Mouse (Mus musculus): ENCODE results near the gene Gm10638.

Gene Gm10638

GRCm38 (mm10) chr8:86735446-86736111, 9.9 kb upstream of the Gm10638 start:
- DNase-seq (ENCODE audit: low read depth, low spot score), result no peak

GRCm38 (mm10) chr8:86740899-86741298, 4.6 kb upstream of the Gm10638 start:
- DNase-seq (ENCODE audit: low read depth, low spot score), result no peak

- DNase-seq (ENCODE audit: low read depth, low spot score), result no peak
Observed at GRCm38 (mm10) chr8:86741627-86742026, 3.9 kb upstream of the Gm10638 start.

GRCm38 (mm10) chr8:86742605-86743345, 2.7 kb upstream of the Gm10638 start:
- DNase-seq (ENCODE audit: low read depth, low spot score), result no peak

GRCm38 (mm10) chr8:86744313-86745220, 932 bp upstream of the Gm10638 start:
- no peak for DNase-seq (ENCODE audit: low read depth, low spot score)

GRCm38 (mm10) chr8:86745935-86746441, 489 bp downstream of the Gm10638 start:
- DNase-seq (ENCODE audit: low read depth, low spot score), result peak; percentile 86

- DNase-seq (ENCODE audit: low read depth, low spot score), result no peak
Observed at GRCm38 (mm10) chr8:86746511-86746910, 1.0 kb downstream of the Gm10638 start.

GRCm38 (mm10) chr8:86749842-86750241, 4.3 kb downstream of the Gm10638 start:
- no peak for DNase-seq (ENCODE audit: low read depth, low spot score)

GRCm38 (mm10) chr8:86756948-86757733, 11.6 kb downstream of the Gm10638 start:
- DNase-seq (ENCODE audit: low read depth, low spot score), result no peak

GRCm38 (mm10) chr8:86758651-86759050, 13.2 kb downstream of the Gm10638 start:
- DNase-seq (ENCODE audit: low read depth, low spot score), result no peak

GRCm38 (mm10) chr8:86759090-86759491, 13.6 kb downstream of the Gm10638 start:
- DNase-seq (ENCODE audit: low read depth, low spot score), result no peak

GRCm38 (mm10) chr8:86760746-86761145, 15.2 kb downstream of the Gm10638 start:
- no peak for DNase-seq (ENCODE audit: low read depth, low spot score)

- DNase-seq (ENCODE audit: low read depth, low spot score), result no peak
Observed at GRCm38 (mm10) chr8:86762806-86763205, 17.3 kb downstream of the Gm10638 start.

- DNase-seq (ENCODE audit: low read depth, low spot score), result no peak
Observed at GRCm38 (mm10) chr8:86765155-86765554, 19.7 kb downstream of the Gm10638 start.

- DNase-seq (ENCODE audit: low read depth, low spot score), result no peak
Observed at GRCm38 (mm10) chr8:86765669-86766068, 20.2 kb downstream of the Gm10638 start.

GRCm38 (mm10) chr8:86766548-86767211, 21.2 kb downstream of the Gm10638 start:
- no peak for DNase-seq (ENCODE audit: low read depth, low spot score)

GRCm38 (mm10) chr8:86768499-86768898, 23.0 kb downstream of the Gm10638 start:
- no peak for DNase-seq (ENCODE audit: low read depth, low spot score)

GRCm38 (mm10) chr8:86769945-86770715, 24.6 kb downstream of the Gm10638 start:
- no peak for DNase-seq (ENCODE audit: low read depth, low spot score)

- DNase-seq (ENCODE audit: low read depth, low spot score), result no peak
Observed at GRCm38 (mm10) chr8:86779207-86779606, 33.7 kb downstream of the Gm10638 start.

GRCm38 (mm10) chr8:86781094-86781493, 35.6 kb downstream of the Gm10638 start:
- DNase-seq (ENCODE audit: low read depth, low spot score), result no peak

Data from retina, postnatal 7 days (tissue).